Mouse (Mus musculus) hematopoietic stem cell, adult 5-6 weeks (primary cell): ENCODE measurements around the gene Myo1e. TPM values are rescaled to one million over a fixed set of nuclear protein-coding genes. Genes with fewer than 3 reads are reported as not detected.
"Not testable (repeated sequence)": the region's sequence is repeated elsewhere in the genome, so short reads cannot be mapped to it uniquely, and the experiment has no call there.

Experiments
- ATAC-seq, 2 experiments: fragments of 125-278 bp in 1 of 2; replicated peaks in 1 of 2; 2 replicates each; pipeline ENCODE4 v1.8.0; 2016 to 2017; ENCODE audit warnings: inconsistent platforms in 2 of 2, mild to moderate bottlenecking in 2 of 2, moderate number of reproducible peaks in 2 of 2, low read depth in 1 of 2, moderate TSS enrichment in 1 of 2; ENCODE audit not compliant: low FRiP score in 2 of 2, poor library complexity in 2 of 2, severe bottlenecking in 2 of 2, insufficient read depth in 1 of 2, low TSS enrichment in 1 of 2
- total RNA-seq: library from RNA; stranded (forward); fragments of 172-1452, 232-1000 nt; gene quantifications from 2 replicates; pipeline ENCODE4 v1.2.3, GENCODE M21; 2017

The Myo1e gene
- total RNA-seq, 1 experiment from 2014 or later, result 1.8 TPM

GRCm38 (mm10) chr9:70243241-70243640 lies 36.1 kb downstream of the Myo1e start:
- ATAC-seq, result no peak

GRCm38 (mm10) chr9:70243708-70244107 lies 36.6 kb downstream of the Myo1e start:
- ATAC-seq, result no peak

GRCm38 (mm10) chr9:70244115-70244514 lies 37.0 kb downstream of the Myo1e start:
- no peak for ATAC-seq

DNA sequence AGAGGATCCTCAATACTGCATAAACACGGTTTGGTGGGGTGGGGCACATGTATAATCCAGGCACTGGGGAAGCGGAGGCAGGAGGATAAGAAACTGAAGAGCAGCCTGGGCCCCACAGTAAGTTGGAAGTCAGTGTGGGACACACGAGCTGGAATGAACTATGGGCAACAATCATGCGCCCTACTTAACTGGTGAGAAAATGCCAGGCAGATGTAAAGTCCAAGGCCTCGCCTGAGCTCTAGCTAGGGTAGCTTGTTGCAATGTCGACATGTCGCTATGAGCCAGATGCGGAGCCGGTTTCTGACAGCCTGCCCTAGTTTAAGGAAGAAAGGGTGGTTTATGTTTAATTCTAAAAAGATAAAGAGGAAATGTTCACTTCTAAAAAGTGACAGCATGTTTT lies 37.9 kb downstream of the Myo1e start:
- no peak for ATAC-seq

DNA sequence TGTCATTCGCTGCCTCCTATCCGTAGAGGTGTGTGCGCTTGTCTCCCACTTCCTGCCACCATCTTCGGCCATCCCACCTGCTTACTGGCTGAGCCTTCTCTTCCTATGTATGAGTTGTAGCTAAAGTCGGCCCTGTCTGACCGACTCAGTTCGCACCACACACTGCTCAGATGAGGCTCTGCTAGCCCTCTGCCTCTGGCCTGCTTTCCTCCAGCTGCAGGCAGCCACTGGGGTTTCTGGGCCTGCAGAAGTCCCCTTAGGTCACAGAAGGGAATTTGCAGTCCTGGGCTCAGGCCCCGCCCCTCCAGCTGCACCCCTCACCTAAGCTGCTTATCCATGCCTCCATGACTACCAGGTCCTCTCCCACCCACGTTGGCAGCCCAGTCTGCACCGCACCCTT lies 39.3 kb downstream of the Myo1e start:
- ATAC-seq, result no peak

DNA sequence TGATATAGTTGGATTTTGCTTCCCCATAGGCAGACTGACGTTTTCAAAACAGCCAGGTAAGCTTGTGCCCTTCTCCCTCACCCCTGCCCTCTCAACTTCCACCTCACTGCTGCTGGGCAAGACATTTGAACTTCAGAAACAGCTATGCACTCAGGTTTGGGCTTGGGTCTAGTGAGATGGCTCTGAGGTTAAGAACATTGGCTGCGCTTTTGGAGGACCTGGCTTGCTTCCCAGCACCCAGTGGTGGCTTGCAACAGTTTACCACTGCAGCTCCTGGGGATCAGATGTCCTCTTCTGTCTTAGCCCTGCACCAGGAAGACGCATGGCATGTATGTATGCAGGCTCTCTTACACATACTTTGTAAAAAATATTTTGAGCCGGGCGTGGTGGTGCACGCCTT lies 40.9 kb downstream of the Myo1e start:
- ATAC-seq, result no peak

- ATAC-seq, result no peak
These were observed 41.7 kb downstream of the Myo1e start for GRCm38 (mm10) chr9:70248826-70249225.

DNA sequence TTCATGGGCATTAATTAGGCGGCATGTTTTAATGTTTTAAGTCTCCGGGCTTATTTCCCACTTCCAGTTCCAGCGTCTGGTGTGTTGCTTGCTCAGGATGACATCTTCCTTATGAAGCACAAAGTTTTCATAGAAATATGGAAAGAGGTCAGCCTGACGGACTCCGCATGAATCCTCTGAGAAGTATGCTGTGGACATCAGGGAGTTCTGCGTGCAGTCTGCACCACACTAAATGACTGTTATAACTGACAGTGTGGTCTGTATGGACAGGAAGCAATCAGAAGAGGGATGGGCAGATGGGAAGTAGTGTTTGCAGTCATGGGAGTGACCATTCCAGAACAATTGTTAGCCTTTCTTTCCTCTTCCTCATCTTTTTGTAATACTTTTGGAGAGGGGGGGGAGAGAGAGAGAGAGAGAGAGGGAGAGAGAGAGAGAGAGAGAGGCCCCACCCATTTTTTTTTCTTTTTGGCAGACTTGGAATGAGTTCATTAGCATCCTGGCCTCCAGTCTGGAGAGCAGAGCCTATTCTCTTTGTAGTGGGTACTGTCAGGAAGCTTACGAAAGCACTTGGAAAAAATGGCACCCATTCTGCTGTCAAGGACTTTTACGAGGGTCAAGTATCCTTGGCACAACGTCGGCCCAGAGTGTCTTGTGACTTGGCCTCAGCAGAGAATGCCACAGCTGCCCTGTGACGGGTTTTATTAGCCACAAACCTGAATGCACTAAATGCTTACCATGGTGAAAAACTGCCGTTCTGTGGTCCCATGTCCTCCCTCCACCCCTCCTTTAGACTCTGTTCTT lies 42.9 kb downstream of the Myo1e start:
- no peak for ATAC-seq

DNA sequence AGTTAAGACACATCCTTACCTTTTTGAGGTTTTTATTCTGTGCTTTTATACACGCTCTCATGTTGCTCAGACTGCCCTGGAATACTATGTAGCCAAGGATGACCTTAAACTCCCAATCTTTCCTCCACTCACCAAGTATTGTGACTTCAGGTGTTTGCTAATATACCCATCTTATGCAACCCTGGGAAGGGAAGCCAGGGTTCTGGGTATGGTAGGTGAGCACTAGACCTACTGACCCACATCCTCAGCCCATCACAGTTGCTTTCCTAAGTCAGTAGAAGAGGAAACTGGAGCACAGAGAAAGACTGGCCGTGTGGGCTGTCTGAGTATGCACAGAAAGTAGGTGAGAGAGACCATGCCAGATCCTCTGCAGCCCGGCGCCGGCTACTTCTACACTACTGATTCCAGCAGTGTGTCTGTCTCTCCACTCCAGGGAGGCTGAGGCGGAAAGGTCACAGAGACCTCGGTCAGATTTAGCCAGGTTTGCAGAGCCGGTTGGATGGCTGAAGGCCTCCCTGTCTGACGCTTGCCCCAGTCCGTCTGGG lies 44.4 kb downstream of the Myo1e start:
- ATAC-seq, result no peak

DNA sequence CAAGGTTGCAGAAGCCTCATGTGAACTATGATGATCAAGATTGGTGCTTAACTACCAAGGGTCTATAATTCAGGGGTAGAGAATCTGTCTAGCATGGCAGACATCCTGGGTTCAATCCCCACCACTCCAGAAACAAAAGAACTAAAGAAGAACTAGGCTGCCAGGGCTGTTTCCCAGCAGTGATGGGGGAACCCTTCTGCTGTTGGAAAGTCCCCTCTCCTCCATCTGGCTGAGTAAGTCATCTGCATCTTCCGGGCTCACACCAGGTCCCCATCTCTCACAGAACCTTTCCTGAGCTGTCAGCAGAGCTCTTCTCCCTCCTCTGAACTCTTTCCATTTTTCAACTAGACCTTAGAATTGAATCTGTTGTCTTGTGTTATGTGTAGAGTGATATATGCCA lies 45.9 kb downstream of the Myo1e start:
- ATAC-seq, result no peak

- ATAC-seq, result no peak
These were observed 47.9 kb downstream of the Myo1e start for GRCm38 (mm10) chr9:70255005-70255404.

- not testable (repeated sequence) for ATAC-seq
These were observed 48.9 kb downstream of the Myo1e start for GRCm38 (mm10) chr9:70256027-70256426.

GRCm38 (mm10) chr9:70257289-70258101 lies 50.3 kb downstream of the Myo1e start:
- ATAC-seq, result peak; percentile 44 to 50; a peak in 3 of 4 replicates

DNA sequence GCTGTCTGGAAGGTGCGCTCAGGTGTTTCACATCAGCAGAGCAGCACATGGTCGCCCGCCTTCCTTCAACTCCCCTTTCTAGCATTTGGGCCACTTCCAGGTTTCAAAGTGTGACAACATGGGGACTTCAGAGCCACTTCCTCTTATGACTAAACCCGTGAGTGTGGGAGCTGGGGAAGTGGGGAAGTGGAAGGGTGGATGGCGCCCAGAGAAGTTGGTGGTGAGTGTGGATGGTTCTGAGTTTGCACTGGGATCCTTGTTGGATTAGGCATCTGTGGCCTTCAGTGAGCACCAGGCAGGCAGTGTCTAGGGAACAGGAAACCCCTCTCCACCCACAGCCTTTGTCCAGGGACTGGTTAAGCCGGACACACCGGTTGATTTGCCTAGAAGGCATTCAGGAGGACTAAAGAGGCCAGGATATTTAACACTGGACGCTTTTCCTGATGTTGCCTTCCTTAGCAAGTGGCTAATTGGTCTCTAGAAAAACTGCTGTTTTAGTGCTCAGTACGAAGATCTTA lies 53.2 kb downstream of the Myo1e start:
- peak; percentile 57 to 77; a peak in 3 of 4 replicates for ATAC-seq

GRCm38 (mm10) chr9:70261646-70262045 lies 54.5 kb downstream of the Myo1e start:
- ATAC-seq, result no peak

GRCm38 (mm10) chr9:70263134-70263533 lies 56.0 kb downstream of the Myo1e start:
- ATAC-seq, result no peak

DNA sequence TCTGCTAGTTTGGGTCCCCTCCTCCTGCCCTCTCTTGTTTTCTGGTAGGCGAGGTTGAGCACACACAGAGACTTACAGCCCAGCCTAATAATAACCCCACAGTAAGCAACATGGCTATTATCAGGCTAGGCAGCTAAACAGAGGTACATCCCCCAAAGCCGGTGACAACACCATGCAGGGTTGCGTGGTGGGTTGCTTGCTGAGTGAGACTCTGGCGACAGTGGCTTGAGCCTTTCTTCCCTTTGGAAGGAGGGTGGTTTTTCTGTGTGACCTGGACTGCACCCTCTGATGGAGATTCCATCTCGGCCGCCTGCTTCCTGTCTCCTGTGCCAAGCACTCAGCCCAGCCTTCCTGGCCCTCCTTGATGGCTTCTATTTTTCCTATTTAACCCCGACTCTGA lies 56.6 kb downstream of the Myo1e start:
- ATAC-seq, result no peak

DNA sequence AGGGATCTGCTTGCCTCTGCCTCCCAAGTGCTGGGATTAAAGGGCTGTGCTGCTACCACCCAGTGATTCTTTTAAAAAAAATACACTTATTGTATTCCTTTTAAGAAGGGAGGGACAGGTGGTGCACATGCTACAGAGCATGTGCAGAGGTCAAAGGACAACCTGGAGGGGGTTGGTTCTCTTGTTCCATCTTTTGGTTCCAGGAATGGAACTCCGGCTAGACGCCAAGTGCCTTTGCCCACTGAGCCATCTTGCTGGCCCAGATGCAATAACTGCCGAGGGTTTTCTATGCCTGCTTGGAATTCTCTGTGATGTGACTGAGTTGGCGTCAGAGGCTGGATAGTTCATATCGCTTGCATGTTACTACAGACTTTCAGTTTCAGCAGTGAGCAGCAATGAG lies 58.4 kb downstream of the Myo1e start:
- ATAC-seq, result no peak
